Mouse (Mus musculus) forebrain, embryonic 16.5 days (tissue): ENCODE results near the gene Olfr316. TPM values are rescaled to one million over a fixed set of nuclear protein-coding genes. Genes with fewer than 3 reads are reported as not detected.
A peak's percentile ranks its signal among the peaks of the same experiment; 100 is the strongest.
"Not testable (repeated sequence)": the region's sequence is repeated elsewhere in the genome, so short reads cannot be mapped to it uniquely, and the experiment has no call there.

Experiments used
- ATAC-seq: fragments of 200-750 bp; cut with Nextera tagmentation; 2 replicates; pipeline ENCODE4 v1.8.0; 2017; ENCODE audit warnings: mild to moderate bottlenecking, moderate library complexity
- H3K27ac ChIP-seq: fragments of 300-500 bp; sonication (generic); 2 replicates; pipeline ENCODE4 v1.5.1; 2014; ENCODE audit warnings: low read length, control low read depth
- H3K27me3 ChIP-seq: fragments of 300-500 bp; sonication (generic); replicated peaks from 2 replicates; pipeline ENCODE4 v1.6.1; 2014; ENCODE audit warnings: low read length; ENCODE audit not compliant: control insufficient read depth, insufficient read depth
- H3K36me3 ChIP-seq: fragments of 300-500 bp; sonication (generic); 2 replicates; pipeline ENCODE4 v1.6.1; 2014; ENCODE audit not compliant: control insufficient read depth, insufficient read depth
- H3K4me1 ChIP-seq: fragments of 300-500 bp; sonication (generic); replicated peaks from 2 replicates; pipeline ENCODE4 v1.6.1; 2014; ENCODE audit warnings: low read length; ENCODE audit not compliant: control insufficient read depth, insufficient read depth
- H3K4me2 ChIP-seq: fragments of 300-500 bp; sonication (generic); 2 replicates; pipeline ENCODE4 v1.6.1; 2014; ENCODE audit warnings: mild to moderate bottlenecking, low read length, control low read depth
- H3K4me3 ChIP-seq: fragments of 300-500 bp; sonication (generic); replicated peaks from 2 replicates; pipeline ENCODE4 v1.5.1; 2014; ENCODE audit warnings: mild to moderate bottlenecking, low read length, control low read depth
- H3K9ac ChIP-seq: fragments of 300-500 bp; sonication (generic); replicated peaks from 2 replicates; pipeline ENCODE4 v1.6.1; 2014; ENCODE audit warnings: low read depth, low read length, control low read depth
- H3K9me3 ChIP-seq: fragments of 300-500 bp; sonication (generic); 2 replicates; pipeline ENCODE4 v1.6.1; 2016; ENCODE audit warnings: low read length; ENCODE audit not compliant: control insufficient read depth
- WGBS: fragments of 180-500 bp; shearing (Covaris S2); extraction: QIAGEN DNeasy Blood & Tissue Kit; methylation state at CpG from one replicate; pipeline ENCODE4 v1.1.7; 2014; 5-methylcytosine and 5-hydroxymethylcytosine counted together
- polyA plus RNA-seq: library from polyadenylated mRNA; unstranded; fragments of >200 nt; fragmentation: Nextera tagmentation; extraction: Ambion mirVana; gene quantifications from 2 replicates; pipeline ENCODE4 v1.2.1, GENCODE M21; 2015

Gene Olfr316
- polyA plus RNA-seq = not detected in 2 replicates

DNA sequence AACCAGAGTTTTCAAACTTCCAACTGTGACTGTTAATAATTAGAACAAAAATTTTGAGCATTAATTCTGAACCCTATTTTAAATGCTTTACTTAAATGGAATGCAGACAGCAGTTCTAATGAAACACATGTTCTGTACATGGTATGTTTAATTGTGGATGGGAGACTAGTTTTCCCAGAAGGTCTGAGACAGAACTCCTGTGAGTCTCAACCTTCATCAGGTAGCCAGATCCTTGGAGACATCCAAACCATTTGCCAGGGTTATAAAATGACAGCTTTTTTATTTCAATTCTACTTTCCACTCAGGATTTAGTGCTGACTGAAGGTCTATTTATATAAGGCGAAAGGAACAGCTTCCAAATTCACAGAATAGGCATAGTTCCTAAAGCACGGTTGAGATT lies at the start of gene Olfr316:
Gene Olfr316 (plus strand): TSS at position 301 of the 400 bp plus-strand sequence.
- Histone ChIP-seq H3K36me3 (no peaks in the 10 kb centered on the region), H3K27me3 (no peaks in the 10 kb centered on the region), H3K4me1 (no peaks in the 10 kb centered on the region), H3K9me3 (no peaks in the 10 kb centered on the region), H3K9ac (no peak within 1 kb of the TSS), H3K4me3 (no peak within 1 kb of the TSS), H3K4me2 (no peak within 1 kb of the TSS), H3K27ac (no peak within 1 kb of the TSS)
- WGBS = 88% methylated on average over 2 of the region's 2 CpGs
- ATAC-seq = no peak

DNA sequence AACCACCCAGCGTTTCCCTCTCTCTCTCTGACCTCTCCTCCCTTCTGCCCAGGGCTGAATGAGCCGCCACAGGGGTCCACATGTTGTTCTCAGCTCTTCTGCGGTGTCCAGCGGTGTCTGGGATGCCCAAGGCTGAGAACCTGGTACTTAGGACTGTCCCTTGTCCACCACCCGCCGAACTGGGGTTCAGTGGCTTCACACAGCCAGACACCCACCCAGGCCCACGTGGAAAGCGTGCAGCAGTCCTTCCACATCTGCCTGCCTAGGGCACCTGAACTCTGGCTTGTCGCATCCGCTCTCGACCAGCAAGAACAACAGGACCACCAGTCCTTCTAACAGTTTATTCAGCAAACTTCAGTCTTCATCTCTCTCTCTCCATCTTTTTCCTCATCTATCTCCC lies 43.4 kb upstream of the Olfr316 start:
- Histone ChIP-seq H3K4me2 (no peak overlapping the region), H3K27ac (no peak overlapping the region), H3K27me3 (no peaks in the 10 kb centered on the region), H3K9ac (no peak overlapping the region), H3K36me3 (no peaks in the 10 kb centered on the region), H3K4me3 (no peak overlapping the region), H3K4me1 (no peaks in the 10 kb centered on the region), H3K9me3 (no peaks in the 10 kb centered on the region)
- ATAC-seq = no peak
- WGBS = 82% methylated on average over 11 of the region's 11 CpGs

DNA sequence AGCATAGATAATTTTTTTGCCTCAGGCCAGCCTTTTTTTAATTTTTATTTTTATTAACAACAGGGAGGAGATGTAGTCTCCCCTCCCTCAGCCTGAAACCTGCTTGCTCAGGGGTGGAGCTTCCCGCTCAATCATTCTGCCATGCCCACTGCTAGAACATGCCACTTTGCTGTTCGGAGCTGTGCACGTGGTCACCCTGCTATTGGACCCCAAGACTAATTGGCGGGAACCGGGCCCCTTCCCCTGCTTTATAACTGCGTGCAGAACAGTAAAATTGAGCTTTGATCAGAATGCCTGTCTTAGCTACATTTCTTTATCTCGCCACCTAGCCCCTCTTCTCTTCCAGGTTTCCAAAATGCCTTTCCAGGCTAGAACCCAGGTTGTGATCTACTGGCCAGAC lies 34.8 kb upstream of the Olfr316 start:
- H3K27ac ChIP-seq, H3K27me3 ChIP-seq, H3K9me3 ChIP-seq, H3K4me3 ChIP-seq, H3K4me1 ChIP-seq, H3K4me2 ChIP-seq, ATAC-seq, H3K9ac ChIP-seq, H3K36me3 ChIP-seq: not testable (repeated sequence)
- WGBS = 89% methylated on average over 6 of the region's 7 CpGs

DNA sequence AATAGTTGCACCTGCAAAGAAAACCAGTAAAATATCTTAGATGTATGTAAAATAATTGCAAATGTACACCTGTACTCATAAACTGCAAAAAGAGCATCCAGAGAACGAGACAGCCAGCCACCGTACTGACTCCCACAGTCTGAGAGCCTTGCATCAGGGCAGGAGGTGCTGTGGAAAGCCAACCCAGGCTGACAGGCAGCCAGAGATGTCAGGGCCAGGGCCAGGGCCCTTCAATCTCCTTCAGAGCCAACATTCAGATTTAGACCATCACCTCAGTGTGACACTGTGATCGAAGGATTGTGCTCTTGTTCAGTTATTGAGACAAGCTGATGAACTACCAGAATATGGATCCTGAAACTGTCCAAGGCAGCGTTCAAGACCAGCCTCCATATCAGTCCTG lies 32.8 kb upstream of the Olfr316 start:
- H3K4me1 ChIP-seq = no peaks in the 10 kb centered on the region
- no peak overlapping the region for H3K4me2 ChIP-seq
- no peak overlapping the region for H3K4me3 ChIP-seq
- ATAC-seq = no peak
- H3K36me3 ChIP-seq = no peaks in the 10 kb centered on the region
- 91% methylated on average over 4 of the region's 4 CpGs for WGBS
- H3K27me3 ChIP-seq = no peaks in the 10 kb centered on the region
- no peaks in the 10 kb centered on the region for H3K9me3 ChIP-seq
- H3K27ac ChIP-seq = no peak overlapping the region
- H3K9ac ChIP-seq = no peak overlapping the region

DNA sequence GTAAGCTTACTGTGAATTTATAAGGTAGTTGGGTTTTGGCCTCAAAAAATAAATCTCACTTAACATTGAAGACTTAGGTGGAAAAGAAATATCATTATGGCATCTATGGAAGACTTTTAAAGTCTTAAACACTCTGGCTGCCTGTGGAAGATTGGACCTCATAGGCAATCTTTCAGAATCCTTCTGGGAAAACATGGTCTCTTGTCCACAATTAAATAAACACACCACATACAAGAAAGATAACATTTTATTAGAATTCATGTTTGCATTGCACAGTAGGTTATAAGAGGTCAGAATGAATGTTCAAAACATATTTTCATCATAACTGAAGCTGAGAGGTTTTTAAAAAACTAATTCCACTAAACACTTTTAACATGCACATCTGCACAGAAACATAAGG lies 28.6 kb upstream of the Olfr316 start, which contains the start of gene Olfr318:
Gene Olfr318 (minus strand): TSS at position 101 of the 400 bp plus-strand sequence.
- H3K36me3 ChIP-seq = no peaks in the 10 kb centered on the region
- H3K4me2 ChIP-seq = no peak within 1 kb of the TSS
- H3K9me3 ChIP-seq = no peaks in the 10 kb centered on the region
- H3K9ac ChIP-seq = no peak within 1 kb of the TSS
- no peaks in the 10 kb centered on the region for H3K4me1 ChIP-seq
- no peak within 1 kb of the TSS for H3K27ac ChIP-seq
- H3K4me3 ChIP-seq = no peak within 1 kb of the TSS
- no peak for ATAC-seq
- no peaks in the 10 kb centered on the region for H3K27me3 ChIP-seq

DNA sequence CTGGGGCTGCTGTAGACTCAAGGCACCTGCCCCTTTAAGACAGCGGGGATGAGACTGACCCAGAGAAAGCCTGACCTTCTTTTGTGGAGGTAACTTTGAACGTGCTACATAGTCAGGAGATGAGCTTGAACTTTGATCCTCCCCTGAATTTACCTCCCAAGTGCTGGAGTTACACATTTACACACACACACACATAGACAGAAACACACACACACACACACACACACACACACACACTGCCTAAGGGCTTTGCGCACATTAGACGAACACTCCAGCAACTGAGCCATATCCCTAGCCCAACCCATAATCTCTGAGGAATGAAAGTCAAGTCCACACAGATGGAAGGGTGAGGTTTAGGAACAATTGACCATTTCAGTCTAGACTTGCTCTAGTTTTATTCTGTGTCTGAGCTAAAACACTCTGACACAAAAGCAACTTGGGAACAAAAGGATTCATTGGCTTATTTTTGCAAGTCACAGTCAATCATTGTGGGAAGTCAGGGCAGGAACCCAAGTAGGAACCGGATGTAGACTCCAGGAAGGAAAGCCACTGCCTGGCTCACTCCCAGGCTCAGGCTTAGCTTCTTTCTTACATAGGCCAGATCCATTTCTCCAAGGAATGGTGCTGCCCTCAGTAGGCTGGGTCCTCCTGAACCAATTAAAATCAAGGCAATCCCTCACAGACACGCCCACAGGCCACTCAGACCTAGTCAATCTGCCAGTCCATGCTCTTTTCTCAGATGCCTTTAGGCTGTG lies 24.5 kb upstream of the Olfr316 start:
- H3K4me3 ChIP-seq, H3K4me2 ChIP-seq, H3K9me3 ChIP-seq, H3K4me1 ChIP-seq, H3K36me3 ChIP-seq, H3K27ac ChIP-seq, H3K9ac ChIP-seq, ATAC-seq, H3K27me3 ChIP-seq: not testable (repeated sequence)
- WGBS = 79% methylated on average over 6 of the region's 6 CpGs

DNA sequence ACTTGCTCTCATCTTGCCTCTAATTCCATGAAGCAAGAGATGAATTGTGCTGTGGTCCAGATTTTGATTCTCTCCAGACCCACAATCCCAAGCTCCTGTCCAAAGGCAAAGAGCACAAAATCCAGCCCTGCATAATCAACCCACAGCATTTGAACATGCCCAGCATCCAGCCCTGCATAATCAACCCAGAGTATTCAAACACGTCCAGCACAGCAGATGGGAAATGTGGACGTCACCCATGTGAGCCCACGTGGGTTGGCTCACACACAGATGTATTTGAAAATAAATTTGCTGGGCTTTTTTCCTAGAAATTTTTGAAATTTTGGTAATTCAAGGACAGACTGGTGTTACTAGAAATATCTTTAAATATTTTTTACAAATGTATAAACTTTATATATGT lies 19.2 kb upstream of the Olfr316 start:
- H3K9me3 ChIP-seq = no peaks in the 10 kb centered on the region
- H3K4me3 ChIP-seq = no peak overlapping the region
- H3K4me2 ChIP-seq = no peak overlapping the region
- no peak overlapping the region for H3K9ac ChIP-seq
- no peaks in the 10 kb centered on the region for H3K4me1 ChIP-seq
- peak; percentile 63; the same call in 1 of the 2 replicates for ATAC-seq
- H3K27ac ChIP-seq = no peak overlapping the region
- H3K36me3 ChIP-seq = no peaks in the 10 kb centered on the region
- 42% methylated on average over 3 of the region's 3 CpGs for WGBS
- H3K27me3 ChIP-seq = no peaks in the 10 kb centered on the region

DNA sequence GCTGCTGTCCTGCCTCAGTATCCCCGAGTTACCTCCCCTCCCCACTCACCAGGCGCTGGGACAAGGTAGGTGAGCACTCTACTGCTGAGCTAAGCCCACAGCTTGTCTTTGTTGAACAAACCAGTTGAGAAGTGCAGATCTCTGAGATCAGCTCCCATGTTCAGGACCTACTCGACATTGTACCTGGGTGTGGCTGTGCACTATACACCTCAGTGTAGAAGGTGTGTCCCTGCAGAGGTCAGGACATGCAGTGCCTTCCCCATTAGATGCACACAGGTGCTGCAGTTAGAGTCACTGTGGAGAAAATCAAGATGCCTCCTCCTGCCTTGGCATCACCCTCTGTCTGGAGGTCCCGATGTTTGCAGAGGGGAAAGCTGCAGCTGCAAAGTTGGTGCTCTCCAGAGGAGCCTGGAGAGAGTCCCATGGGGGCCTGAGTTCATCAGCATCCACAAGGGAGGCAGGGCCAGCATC lies 13.7 kb upstream of the Olfr316 start, which contains the start of gene Olfr317:
Gene Olfr317 (minus strand): TSS at position 421 of the 471 bp plus-strand sequence.
- WGBS = 90% methylated on average over 4 of the region's 4 CpGs
- no peaks in the 10 kb centered on the region for H3K36me3 ChIP-seq

DNA sequence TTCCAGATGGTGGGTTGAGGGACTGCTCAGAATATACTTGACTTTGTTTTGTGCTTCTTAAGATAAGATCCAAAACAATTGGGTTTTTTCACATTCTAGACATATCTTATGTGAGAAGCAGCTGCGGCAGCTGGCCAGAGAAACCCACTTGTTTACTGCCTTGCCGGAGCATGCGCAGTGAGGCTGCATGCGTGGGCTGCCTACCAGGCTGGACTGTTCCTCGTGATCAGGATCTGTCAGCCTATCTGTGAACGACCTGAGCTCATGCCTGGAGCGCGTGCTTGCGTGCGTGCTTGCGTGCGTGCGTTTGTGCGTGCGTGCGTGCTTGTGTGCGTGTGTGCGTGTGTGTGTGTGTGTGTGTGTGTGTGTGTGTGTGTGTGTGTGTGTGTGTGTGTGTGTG lies 1.4 kb upstream of the Olfr316 start:
- H3K9me3 ChIP-seq, H3K27ac ChIP-seq, H3K36me3 ChIP-seq, H3K27me3 ChIP-seq, H3K4me1 ChIP-seq, H3K4me2 ChIP-seq, H3K4me3 ChIP-seq, H3K9ac ChIP-seq, ATAC-seq: not testable (repeated sequence)
- 83% methylated on average over 18 of the region's 18 CpGs for WGBS

More for the DNA sequence above, 13.7 kb upstream of the Olfr316 start, which contains the start of gene Olfr317:
- no peak for ATAC-seq
- no peak within 1 kb of the TSS for H3K9ac ChIP-seq
- H3K4me3 ChIP-seq = no peak within 1 kb of the TSS
- no peaks in the 10 kb centered on the region for H3K4me1 ChIP-seq
- H3K27me3 ChIP-seq = no peaks in the 10 kb centered on the region
- no peak within 1 kb of the TSS for H3K27ac ChIP-seq
- no peaks in the 10 kb centered on the region for H3K9me3 ChIP-seq
- no peak within 1 kb of the TSS for H3K4me2 ChIP-seq
